9 mouse cellular contexts compared by ENCODE assay signal in genomic region chr13:83064727-83065126, GRCm38 (mm10).
DNase-seq lines count a peak whose midpoint lies in the region; ATAC-seq and TF ChIP-seq lines count a peak whose summit lies in the region.
"Had no signal": no experiment of that assay in that cellular context is flagged by ENCODE, and none has a peak within 500 bp of the region (broad histone marks: within the 10 kb centered on the region; RNA-seq: fewer than 3 reads in every experiment).

No protein-coding gene starts in this region.

- no peaks in the 10 kb centered on the region for H3K9me3 ChIP-seq in embryonic facial prominence, embryonic 10.5 days
- H3K9me3 ChIP-seq: hindbrain, embryonic 13.5 days had no signal

- no peaks in the 10 kb centered on the region for H3K27me3 ChIP-seq in embryonic facial prominence, embryonic 10.5 days (replicated peaks; ENCODE audit: low read depth, poor library complexity, severe bottlenecking)
- H3K27me3 ChIP-seq: hindbrain, embryonic 13.5 days; Patski had no signal

- TF ChIP-seq CTCF in layer of hippocampus, adult 2 months (conservative IDR thresholded peaks at IDR 0.05) = no peak

- no peak for DNase-seq in layer of hippocampus, adult 2 months (ENCODE audit: low spot score in 2 of 2)
- no peak for DNase-seq in layer of hippocampus, adult 9-10 months (ENCODE audit: low spot score)
- peak; percentile 11 for DNase-seq in adrenal gland, postnatal 25 days
- peak; percentile 37 to 59 for DNase-seq in heart, adult 9 months (ENCODE audit: low spot score in 2 of 2)
- DNase-seq in MN1 (ENCODE audit: low spot score) = no peak
- no peak for DNase-seq in embryonic facial prominence, embryonic 10.5 days (ENCODE audit: low spot score)

- H3K36me3 ChIP-seq in embryonic facial prominence, embryonic 10.5 days (replicated peaks) = no peaks in the 10 kb centered on the region
- H3K36me3 ChIP-seq: hindbrain, embryonic 13.5 days had no signal

- no peaks in the 10 kb centered on the region for H3K4me1 ChIP-seq in embryonic facial prominence, embryonic 10.5 days
- H3K4me1 ChIP-seq: hindbrain, embryonic 13.5 days had no signal

- no peak overlapping the region for H3K4me3 ChIP-seq in layer of hippocampus, adult 2 months
- H3K4me3 ChIP-seq in embryonic facial prominence, embryonic 10.5 days = no peak overlapping the region
- H3K4me3 ChIP-seq: hindbrain, embryonic 13.5 days had no signal

- ATAC-seq in megakaryocyte progenitor cell, adult 5-6 weeks (replicated peaks; ENCODE audit: poor library complexity) = peak; percentile 86
- ATAC-seq: Patski had no signal

- H3K27ac ChIP-seq in layer of hippocampus, adult 2 months = peak overlapping the region; percentile 43
- H3K27ac ChIP-seq in embryonic facial prominence, embryonic 10.5 days (replicated peaks) = no peak overlapping the region
- H3K27ac ChIP-seq: hindbrain, embryonic 13.5 days had no signal

- 83% methylated on average over 5 of the region's 5 CpGs for WGBS in embryonic facial prominence, embryonic 10.5 days

Comparison
In these comparisons a context has a peak if more than half of its experiments do, and no peak if none do; other contexts are left out.
1. DNase-seq: peak in adrenal gland, postnatal 25 days (single experiment) and heart, adult 9 months (2 of 2); none in layer of hippocampus, adult 2 months (0 of 2), layer of hippocampus, adult 9-10 months (single experiment), MN1 (single experiment) and embryonic facial prominence, embryonic 10.5 days (single experiment).